Mouse (Mus musculus) bone marrow macrophage, adult 2 months (primary cell): ENCODE data around the gene Myo19.

ENCODE experiments used
- CTCF ChIP-seq: IDR thresholded peaks from 2 replicates; pipeline ENCODE4 v1.5.1; 2012; ENCODE audit warnings: low read depth, mild to moderate bottlenecking, low read length, moderate library complexity
- POLR2A ChIP-seq: IDR thresholded peaks from 2 replicates; pipeline ENCODE4 v1.6.1; 2012; ENCODE audit warnings: mild to moderate bottlenecking, low read depth, low read length, borderline replicate concordance

DNA sequence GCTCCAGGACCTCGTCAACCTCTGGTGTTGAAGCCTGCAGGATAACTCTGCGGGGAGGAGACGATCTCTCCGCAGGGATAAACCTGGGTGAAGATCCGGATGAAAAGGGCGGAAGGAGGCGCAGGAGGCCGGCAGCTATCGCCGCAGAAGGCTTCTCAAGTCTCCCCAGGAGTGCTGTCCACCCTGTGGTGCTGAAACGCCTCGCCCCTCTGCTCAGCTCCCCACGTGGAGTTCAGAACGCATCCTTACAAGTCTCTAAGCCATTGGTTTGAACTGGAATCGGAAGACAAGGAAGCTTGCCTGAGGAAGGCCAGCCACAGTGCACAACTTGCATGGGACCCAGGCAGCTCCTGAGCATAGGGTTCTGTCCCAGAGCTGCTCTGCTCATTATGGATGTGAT lies 64.0 kb downstream of the Myo19 start:
- TF ChIP-seq CTCF (no peak), POLR2A (no peak)
